Mouse (Mus musculus): ENCODE results near the gene Fxyd6.

The Fxyd6 gene

GRCm38 (mm10) chr9:45440083-45440784, 70.2 kb downstream of the Fxyd6 start:
- POLR2A ChIA-PET = interaction anchor here in 2 of 4 experiments (0.6 to 1.0 kb wide), 2 partner anchors 33 to 325 kb away, joined by 3 read pairs; no protein-coding TSS in a partner anchor
- CTCF ChIA-PET = interaction anchor here in 1 of 4 experiments (1.0 kb wide), 1 partner anchor 150 kb away, joined by 3 read pairs; no protein-coding TSS in a partner anchor

GRCm38 (mm10) chr9:45444251-45444798, 74.3 kb downstream of the Fxyd6 start:
- ChIA-PET POLR2A (interaction anchor here in 1 of 4 experiments (0.8 to 1.4 kb wide), 2 partner anchors 71 to 78 kb away, joined by 3 read pairs; no protein-coding TSS in a partner anchor), CTCF (interaction anchor here in 2 of 4 experiments (0.6 to 0.7 kb wide), 2 partner anchors 17 to 23 kb away, joined by 3 to 4 read pairs; no protein-coding TSS in a partner anchor)
